Mouse (Mus musculus) urinary bladder, postnatal 14 days (tissue): ENCODE measurements at regions not wholly inside any gene's neighbourhood (a gene's known extent, or its start where the extent isn't known, plus 50 kb on each side); places are given as distances from the start of the nearest gene placed in this dataset.
A peak's percentile ranks its signal among the peaks of the same experiment; 100 is the strongest.

Source experiments
- DNase-seq: peaks from one replicate; pipeline ENCODE4 v3.0.0; 2021; ENCODE audit warnings: low spot score

GRCm38 (mm10) chr15:12066857-12067211 is 50.8 kb upstream of the Zfr start:
- no peak for DNase-seq

GRCm38 (mm10) chr15:12066176-12066856 is 51.3 kb upstream of the Zfr start:
- DNase-seq: peak; percentile 85

- no peak for DNase-seq
Observed at GRCm38 (mm10) chr15:12054870-12055269, 58.1 kb upstream of the Sub1 start.

GRCm38 (mm10) chr15:12053610-12054009 is 56.8 kb upstream of the Sub1 start:
- no peak for DNase-seq

GRCm38 (mm10) chr15:12048965-12049364 is 52.2 kb upstream of the Sub1 start:
- DNase-seq: no peak

GRCm38 (mm10) chr15:12048214-12048507 is 51.4 kb upstream of the Sub1 start:
- DNase-seq: no peak

GRCm38 (mm10) chr15:12047349-12048213 is 50.8 kb upstream of the Sub1 start:
- no peak for DNase-seq
